Mouse (Mus musculus) kidney, embryonic 16.5 days (tissue): Measurements from ENCODE around the gene Zfhx3. TPM values are rescaled to one million over a fixed set of nuclear protein-coding genes. Genes with fewer than 3 reads are reported as not detected.

Experiments used
- ATAC-seq: fragments of 200-750 bp; cut with Nextera tagmentation; 2 replicates; pipeline ENCODE4 v1.8.0; 2017; ENCODE audit warnings: moderate TSS enrichment; ENCODE audit not compliant: low FRiP score, low TSS enrichment
- H3K27ac ChIP-seq: fragments of 300-500 bp; sonication (generic); 2 replicates; pipeline ENCODE4 v1.5.1; 2014; ENCODE audit warnings: low read length
- H3K27me3 ChIP-seq: fragments of 300-500 bp; sonication (generic); 2 replicates; pipeline ENCODE4 v1.6.1; 2014; ENCODE audit warnings: low read length, control low read depth, mixed read lengths; ENCODE audit not compliant: insufficient read depth
- H3K36me3 ChIP-seq: fragments of 300-500 bp; sonication (generic); 2 replicates; pipeline ENCODE4 v1.6.1; 2014; ENCODE audit warnings: low read length, control low read depth, mixed read lengths; ENCODE audit not compliant: insufficient read depth
- H3K4me1 ChIP-seq: fragments of 300-500 bp; sonication (generic); 2 replicates; pipeline ENCODE4 v1.6.1; 2014; ENCODE audit warnings: low read length, control low read depth, mixed read lengths; ENCODE audit not compliant: insufficient read depth
- H3K4me2 ChIP-seq: fragments of 300-500 bp; sonication (generic); replicated peaks from 2 replicates; pipeline ENCODE4 v1.6.1; 2014; ENCODE audit warnings: low read depth, low read length
- H3K4me3 ChIP-seq: fragments of 300-500 bp; sonication (generic); 2 replicates; pipeline ENCODE4 v1.5.1; 2014; ENCODE audit warnings: mild to moderate bottlenecking, low read length
- H3K9ac ChIP-seq: fragments of 300-500 bp; sonication (generic); replicated peaks from 2 replicates; pipeline ENCODE4 v1.6.1; 2014; ENCODE audit warnings: low read length
- H3K9me3 ChIP-seq: fragments of 300-500 bp; sonication (generic); 2 replicates; pipeline ENCODE4 v1.6.1; 2016; ENCODE audit warnings: low read length, control low read depth
- WGBS: fragments of 180-500 bp; shearing (Covaris S2); extraction: QIAGEN DNeasy Blood & Tissue Kit; methylation state at CpG from one replicate; pipeline ENCODE4 v1.1.7; 2014; 5-methylcytosine and 5-hydroxymethylcytosine counted together
- polyA plus RNA-seq: library from polyadenylated mRNA; unstranded; fragments of >200 nt; fragmentation: Nextera tagmentation; extraction: Ambion mirVana; gene quantifications from 2 replicates; pipeline ENCODE4 v1.2.1, GENCODE M21; 2015

The Zfhx3 gene
- polyA plus RNA-seq, 1 experiment from 2014 or later, result 6.6 TPM

GRCm38 (mm10) chr8:108859983-108860382, 917.5 kb downstream of the Zfhx3 start:
- peak; percentile 43; the same call in 1 of the 2 replicates for ATAC-seq
- no peaks in the 10 kb centered on the region for H3K9me3 ChIP-seq
- H3K27me3 ChIP-seq, result no peaks in the 10 kb centered on the region
- no peak overlapping the region for H3K27ac ChIP-seq
- no peak overlapping the region for H3K9ac ChIP-seq
- H3K4me3 ChIP-seq, result no peak overlapping the region
- peak overlapping the region; percentile 36 for H3K4me2 ChIP-seq
- 22% methylated on average over 9 of the region's 9 CpGs for WGBS
- peaks cover 20% of the 10 kb centered on the region for H3K4me1 ChIP-seq
- H3K36me3 ChIP-seq, result 0 out of 2 replicates have a peak, but pooled peaks cover 5% of the 10 kb centered on the region

GRCm38 (mm10) chr8:108863440-108863839, 921.0 kb downstream of the Zfhx3 start:
- Histone ChIP-seq H3K4me3 (no peak overlapping the region), H3K27ac (no peak overlapping the region), H3K27me3 (no peaks in the 10 kb centered on the region), H3K36me3 (no peaks in the 10 kb centered on the region), H3K4me1 (peaks cover 52% of the 10 kb centered on the region), H3K4me2 (no peak overlapping the region), H3K9ac (no peak overlapping the region), H3K9me3 (no peaks in the 10 kb centered on the region)
- ATAC-seq, result no peak
- WGBS, result 90% methylated on average over 10 of the region's 10 CpGs

GRCm38 (mm10) chr8:108866430-108866829, 924.0 kb downstream of the Zfhx3 start:
- no peaks in the 10 kb centered on the region for H3K36me3 ChIP-seq
- H3K4me3 ChIP-seq, result no peak overlapping the region
- H3K27me3 ChIP-seq, result no peaks in the 10 kb centered on the region
- no peak overlapping the region for H3K9ac ChIP-seq
- no peak overlapping the region for H3K4me2 ChIP-seq
- peaks cover 51% of the 10 kb centered on the region for H3K4me1 ChIP-seq
- H3K27ac ChIP-seq, result no peak overlapping the region
- ATAC-seq, result no peak
- WGBS, result 85% methylated on average over 7 of the region's 7 CpGs
- no peaks in the 10 kb centered on the region for H3K9me3 ChIP-seq

- H3K9me3 ChIP-seq, result no peaks in the 10 kb centered on the region
- 61% methylated on average over 13 of the region's 13 CpGs for WGBS
- no peak overlapping the region for H3K4me2 ChIP-seq
- H3K9ac ChIP-seq, result no peak overlapping the region
- no peak overlapping the region for H3K27ac ChIP-seq
- ATAC-seq, result peak; percentile 60; the same call in 1 of the 2 replicates
- H3K27me3 ChIP-seq, result no peaks in the 10 kb centered on the region
- H3K4me3 ChIP-seq, result no peak overlapping the region
- H3K36me3 ChIP-seq, result no peaks in the 10 kb centered on the region
- H3K4me1 ChIP-seq, result peaks cover 51% of the 10 kb centered on the region
These were observed 925.2 kb downstream of the Zfhx3 start for GRCm38 (mm10) chr8:108867482-108868258.

- Histone ChIP-seq H3K4me1 (peaks cover 51% of the 10 kb centered on the region), H3K9me3 (no peaks in the 10 kb centered on the region), H3K36me3 (no peaks in the 10 kb centered on the region), H3K9ac (no peak overlapping the region), H3K27me3 (no peaks in the 10 kb centered on the region), H3K4me2 (no peak overlapping the region), H3K4me3 (no peak overlapping the region), H3K27ac (no peak overlapping the region)
- 66% methylated on average over 14 of the region's 14 CpGs for WGBS
- ATAC-seq, result 0 out of 2 replicates have a peak, but pooled peaks have one; percentile 32
These were observed 926.0 kb downstream of the Zfhx3 start for GRCm38 (mm10) chr8:108868259-108869090.

- H3K9ac ChIP-seq, result no peak overlapping the region
- peaks cover 51% of the 10 kb centered on the region for H3K4me1 ChIP-seq
- WGBS, result 69% methylated on average over 3 of the region's 3 CpGs
- H3K27ac ChIP-seq, result no peak overlapping the region
- no peak overlapping the region for H3K4me2 ChIP-seq
- H3K9me3 ChIP-seq, result no peaks in the 10 kb centered on the region; the same call in 1 of the 2 replicates
- no peaks in the 10 kb centered on the region for H3K27me3 ChIP-seq
- H3K4me3 ChIP-seq, result no peak overlapping the region
- 0 out of 2 replicates have a peak, but pooled peaks cover 8% of the 10 kb centered on the region for H3K36me3 ChIP-seq
- no peak for ATAC-seq
These were observed 927.0 kb downstream of the Zfhx3 start for GRCm38 (mm10) chr8:108869420-108869819.

GRCm38 (mm10) chr8:108869935-108870334, 927.5 kb downstream of the Zfhx3 start:
- Histone ChIP-seq H3K4me2 (no peak overlapping the region), H3K27ac (no peak overlapping the region), H3K9me3 (no peaks in the 10 kb centered on the region; the same call in 1 of the 2 replicates), H3K9ac (no peak overlapping the region), H3K4me1 (peaks cover 46% of the 10 kb centered on the region), H3K27me3 (no peaks in the 10 kb centered on the region), H3K4me3 (no peak overlapping the region), H3K36me3 (0 out of 2 replicates have a peak, but pooled peaks cover 8% of the 10 kb centered on the region)
- WGBS, result 62% methylated on average over 5 of the region's 5 CpGs
- ATAC-seq, result no peak

- no peak overlapping the region for H3K4me2 ChIP-seq
- WGBS, result 75% methylated on average over 3 of the region's 3 CpGs
- H3K9me3 ChIP-seq, result no peaks in the 10 kb centered on the region; the same call in 1 of the 2 replicates
- ATAC-seq, result no peak
- H3K27me3 ChIP-seq, result no peaks in the 10 kb centered on the region
- H3K4me3 ChIP-seq, result no peak overlapping the region
- H3K9ac ChIP-seq, result no peak overlapping the region
- H3K36me3 ChIP-seq, result 0 out of 2 replicates have a peak, but pooled peaks cover 8% of the 10 kb centered on the region
- H3K4me1 ChIP-seq, result peaks cover 42% of the 10 kb centered on the region
- no peak overlapping the region for H3K27ac ChIP-seq
These were observed 927.9 kb downstream of the Zfhx3 start for GRCm38 (mm10) chr8:108870371-108870770.

- no peak for ATAC-seq
- Histone ChIP-seq H3K4me3 (no peak overlapping the region), H3K27me3 (no peaks in the 10 kb centered on the region), H3K4me1 (no peaks in the 10 kb centered on the region), H3K4me2 (no peak overlapping the region), H3K9me3 (no peaks in the 10 kb centered on the region; the same call in 1 of the 2 replicates), H3K27ac (no peak overlapping the region), H3K36me3 (0 out of 2 replicates have a peak, but pooled peaks cover 8% of the 10 kb centered on the region), H3K9ac (no peak overlapping the region)
- 91% methylated on average over 5 of the region's 5 CpGs for WGBS
These were observed 933.3 kb downstream of the Zfhx3 start for GRCm38 (mm10) chr8:108875722-108876121.
